Comparison of ENCODE assay signal across 7 mouse cellular contexts in genomic region chr12:113185442-113186291, GRCm38 (mm10). TPM values are rescaled to one million over a fixed set of nuclear protein-coding genes. Genes with fewer than 3 reads are reported as not detected.
A peak's percentile ranks its signal among the peaks of the same experiment; 100 is the strongest.
DNase-seq lines count a peak whose midpoint lies in the region; ATAC-seq and TF ChIP-seq lines count a peak whose summit lies in the region.

Gene Tmem121, plus strand, starts transcription at chr12:113185930.

- TF ChIP-seq EP300 in lung, postnatal 0 days (IDR thresholded peaks at IDR 0.05): no peak

- no peak for DNase-seq in lung, postnatal 0 days (ENCODE audit: low spot score)
- DNase-seq in lung, adult 2 months: no peak
- peak; percentile 33 for DNase-seq in embryonic facial prominence, embryonic 14.5 days (ENCODE audit: low spot score)
- DNase-seq in kidney, postnatal 0 days (ENCODE audit: low spot score): peak; percentile 14
- peak; percentile 73 for DNase-seq in midbrain, embryonic 10.5 days (ENCODE audit: low spot score)
- peak; percentile 39 to 52 for DNase-seq in thymus, postnatal 36 days

- no peak within 1 kb of the TSS for H3K27ac ChIP-seq in lung, postnatal 0 days (ENCODE audit: low read length)
- H3K27ac ChIP-seq in bone marrow macrophage, adult 2 months (ENCODE audit: insufficient read depth, low read depth, low read length): no peak within 1 kb of the TSS
- H3K27ac ChIP-seq in embryonic facial prominence, embryonic 14.5 days (replicated peaks; ENCODE audit: low read depth, low read length): no peak within 1 kb of the TSS
- no peak within 1 kb of the TSS for H3K27ac ChIP-seq in kidney, postnatal 0 days
- peak within 1 kb of the TSS; percentile 80 for H3K27ac ChIP-seq in midbrain, embryonic 10.5 days (replicated peaks)

- no peaks in the 10 kb centered on the region for H3K9me3 ChIP-seq in lung, postnatal 0 days (ENCODE audit: low read length)
- no peaks in the 10 kb centered on the region for H3K9me3 ChIP-seq in embryonic facial prominence, embryonic 14.5 days (ENCODE audit: control insufficient read depth, low read length)
- H3K9me3 ChIP-seq in kidney, postnatal 0 days (replicated peaks; ENCODE audit: low read length): no peaks in the 10 kb centered on the region
- H3K9me3 ChIP-seq in midbrain, embryonic 10.5 days (replicated peaks): 0 out of 2 replicates have a peak, but pooled peaks cover 5% of the 10 kb centered on the region

- peak within 1 kb of the TSS; percentile 43 for H3K4me3 ChIP-seq in lung, postnatal 0 days (ENCODE audit: low read depth, low read length)
- H3K4me3 ChIP-seq in lung, adult 2 months (replicated peaks; ENCODE audit: extremely low read depth, low read depth, low read length): no peak within 1 kb of the TSS
- peak within 1 kb of the TSS; percentile 35 for H3K4me3 ChIP-seq in bone marrow macrophage, adult 2 months (ENCODE audit: insufficient read depth, low read length)
- H3K4me3 ChIP-seq in embryonic facial prominence, embryonic 14.5 days (ENCODE audit: low read depth, low read length): peak within 1 kb of the TSS; percentile 69
- peak within 1 kb of the TSS; percentile 52 for H3K4me3 ChIP-seq in kidney, postnatal 0 days (replicated peaks; ENCODE audit: low read depth, low read length)
- H3K4me3 ChIP-seq in midbrain, embryonic 10.5 days: peak within 1 kb of the TSS; percentile 65

- TF ChIP-seq CTCF in lung, postnatal 0 days (IDR thresholded peaks at IDR 0.05): no peak
- TF ChIP-seq CTCF in lung, adult 2 months (IDR thresholded peaks at IDR 0.05; ENCODE audit: insufficient read depth, low read length): no peak
- TF ChIP-seq CTCF in bone marrow macrophage, adult 2 months (IDR thresholded peaks at IDR 0.05; ENCODE audit: low read depth, low read length): no peak
- no peak for TF ChIP-seq CTCF in kidney, postnatal 0 days (IDR thresholded peaks at IDR 0.05; ENCODE audit: low read depth)

- H3K4me1 ChIP-seq in lung, postnatal 0 days (ENCODE audit: insufficient read depth, low read depth, low read length): peaks cover 8% of the 10 kb centered on the region; the same call in 1 of the 2 replicates
- H3K4me1 ChIP-seq in lung, adult 2 months (ENCODE audit: control insufficient read depth, insufficient read depth, low read length): peaks cover 3% of the 10 kb centered on the region; the same call in 1 of the 2 replicates
- H3K4me1 ChIP-seq in bone marrow macrophage, adult 2 months (ENCODE audit: control insufficient read depth, insufficient read depth, low read length): no peaks in the 10 kb centered on the region
- H3K4me1 ChIP-seq in embryonic facial prominence, embryonic 14.5 days (ENCODE audit: control insufficient read depth, insufficient read depth, low read length): peaks cover 8% of the 10 kb centered on the region
- peaks cover 18% of the 10 kb centered on the region for H3K4me1 ChIP-seq in kidney, postnatal 0 days (replicated peaks; ENCODE audit: insufficient read depth, low read length)
- peaks cover 34% of the 10 kb centered on the region for H3K4me1 ChIP-seq in midbrain, embryonic 10.5 days

- no peaks in the 10 kb centered on the region for H3K36me3 ChIP-seq in lung, postnatal 0 days (ENCODE audit: insufficient read depth, low read length)
- peaks cover 24% of the 10 kb centered on the region for H3K36me3 ChIP-seq in embryonic facial prominence, embryonic 14.5 days (ENCODE audit: control insufficient read depth, insufficient read depth, low read length)
- H3K36me3 ChIP-seq in kidney, postnatal 0 days (ENCODE audit: insufficient read depth, low read length): no peaks in the 10 kb centered on the region
- H3K36me3 ChIP-seq in midbrain, embryonic 10.5 days: peaks cover 27% of the 10 kb centered on the region

- TF ChIP-seq POLR2A in lung, adult 2 months (IDR thresholded peaks at IDR 0.05; ENCODE audit: borderline replicate concordance, extremely low read depth, low read depth, low read length): no peak
- TF ChIP-seq POLR2A in bone marrow macrophage, adult 2 months (IDR thresholded peaks at IDR 0.05; ENCODE audit: borderline replicate concordance, low read depth, low read length): no peak

- peak; percentile 20; the same call in 1 of the 2 replicates for ATAC-seq in lung, postnatal 0 days
- ATAC-seq in embryonic facial prominence, embryonic 14.5 days (ENCODE audit: low read depth): peak; percentile 67
- peak; percentile 33; the same call in 1 of the 2 replicates for ATAC-seq in kidney, postnatal 0 days (replicated peaks; ENCODE audit: low FRiP score, low read depth)

- peak within 1 kb of the TSS; percentile 70 for H3K4me2 ChIP-seq in lung, postnatal 0 days (replicated peaks; ENCODE audit: low read depth, low read length)
- peak within 1 kb of the TSS; percentile 72 for H3K4me2 ChIP-seq in embryonic facial prominence, embryonic 14.5 days (ENCODE audit: low read depth, low read length)
- peak within 1 kb of the TSS; percentile 88 for H3K4me2 ChIP-seq in kidney, postnatal 0 days (ENCODE audit: low read length)

- H3K27me3 ChIP-seq in lung, postnatal 0 days (replicated peaks; ENCODE audit: insufficient read depth, low read length): peaks cover 10% of the 10 kb centered on the region; the same call in 1 of the 2 replicates
- peaks cover 18% of the 10 kb centered on the region for H3K27me3 ChIP-seq in embryonic facial prominence, embryonic 14.5 days (replicated peaks; ENCODE audit: control insufficient read depth, insufficient read depth, low read length)
- no peaks in the 10 kb centered on the region; the same call in 1 of the 2 replicates for H3K27me3 ChIP-seq in kidney, postnatal 0 days (ENCODE audit: insufficient read depth, low read length)
- peaks cover 47% of the 10 kb centered on the region for H3K27me3 ChIP-seq in midbrain, embryonic 10.5 days (ENCODE audit: low read depth, poor library complexity, severe bottlenecking)

- no peak within 1 kb of the TSS for H3K9ac ChIP-seq in lung, postnatal 0 days (replicated peaks; ENCODE audit: low read depth)
- peak within 1 kb of the TSS; percentile 78 for H3K9ac ChIP-seq in embryonic facial prominence, embryonic 14.5 days (ENCODE audit: low read depth, low read length)
- H3K9ac ChIP-seq in kidney, postnatal 0 days (ENCODE audit: low read depth, low read length): peak within 1 kb of the TSS; percentile 52

- 3% methylated on average over 60 of the region's 63 CpGs for WGBS in lung, postnatal 0 days
- 4% methylated on average over 62 of the region's 63 CpGs for WGBS in lung, adult 2 months
- 2% methylated on average over 46 of the region's 63 CpGs for WGBS in embryonic facial prominence, embryonic 14.5 days
- WGBS in kidney, postnatal 0 days: 1% methylated on average over 63 of the region's 63 CpGs
- 1% methylated on average over 63 of the region's 63 CpGs for WGBS in midbrain, embryonic 10.5 days

RNA-seq across cellular contexts. Expression of gene Tmem121, which starts in this region (rescaled TPM):
- polyA plus RNA-seq in lung, postnatal 0 days (2015; fragmentation: Nextera tagmentation; extraction: Ambion mirVana): 1.2 TPM in 2 replicates
- 0.52 and 0.60 TPM in 2 replicates for polyA plus RNA-seq in lung, adult 2 months (2012; rRNA removed)
- polyA plus RNA-seq in bone marrow macrophage, adult 2 months (2012; ENCODE audit: insufficient read depth, insufficient read length, missing spikeins): not detected in 2 replicates
- polyA plus RNA-seq in embryonic facial prominence, embryonic 14.5 days (2014; fragmentation: Nextera tagmentation; extraction: Ambion mirVana): 8.7 and 11.5 TPM in 2 replicates
- polyA plus RNA-seq in kidney, postnatal 0 days (2015; fragmentation: Nextera tagmentation; extraction: Ambion mirVana): 6.4 and 6.9 TPM in 2 replicates
- 19.0 and 22.0 TPM in 2 replicates for polyA plus RNA-seq in midbrain, embryonic 10.5 days (2016; fragmentation: Nextera tagmentation; extraction: Ambion mirVana)

Comparison
In these comparisons a context has a peak if more than half of its experiments do, and no peak if none do; other contexts are left out.
1. DNase-seq: peak in embryonic facial prominence, embryonic 14.5 days (single experiment), kidney, postnatal 0 days (single experiment), midbrain, embryonic 10.5 days (single experiment) and thymus, postnatal 36 days (2 of 2); none in lung, postnatal 0 days (single experiment) and lung, adult 2 months (single experiment).
2. Peak in every context shown above with its lines, with median percentiles within 50 percentile points of each other: ATAC-seq and H3K4me2 ChIP-seq.